Mouse (Mus musculus) left cerebral cortex, adult 9 months (tissue): ENCODE measurements at regions not wholly inside any gene's neighbourhood (a gene's known extent, or its start where the extent isn't known, plus 50 kb on each side); places are given as distances from the start of the nearest gene placed in this dataset.
A peak's percentile ranks its signal among the peaks of the same experiment; 100 is the strongest.

Source experiments
- DNase-seq, 2 experiments: peaks; one replicate each; pipeline ENCODE4 v3.0.0; 2022; ENCODE audit warnings: low spot score in 2 of 2

- no peak for DNase-seq
Measured at GRCm38 (mm10) chr12:25338771-25339170, 241.8 kb upstream of the Id2 start.

- no peak for DNase-seq
Measured at GRCm38 (mm10) chr12:25335930-25336329, 239.0 kb upstream of the Id2 start.

- no peak for DNase-seq
Measured at GRCm38 (mm10) chr12:25335069-25335468, 238.1 kb upstream of the Id2 start.

GRCm38 (mm10) chr12:25332384-25333035, 235.6 kb upstream of the Id2 start:
- DNase-seq, result no peak

GRCm38 (mm10) chr12:25330004-25330708, 233.2 kb upstream of the Id2 start:
- DNase-seq, result peak; percentile 10 to 33

GRCm38 (mm10) chr12:25325901-25326300, 229.0 kb upstream of the Id2 start:
- no peak for DNase-seq

- no peak for DNase-seq
Measured at GRCm38 (mm10) chr12:25323171-25323570, 226.2 kb upstream of the Id2 start.

GRCm38 (mm10) chr12:25320262-25320767, 223.4 kb upstream of the Id2 start:
- no peak for DNase-seq

- no peak for DNase-seq
Measured at GRCm38 (mm10) chr12:25319846-25320245, 222.9 kb upstream of the Id2 start.

GRCm38 (mm10) chr12:25318072-25318671, 221.2 kb upstream of the Id2 start:
- no peak for DNase-seq

- no peak for DNase-seq
Measured at GRCm38 (mm10) chr12:25315969-25316368, 219.0 kb upstream of the Id2 start.

GRCm38 (mm10) chr12:25313212-25313611, 216.3 kb upstream of the Id2 start:
- DNase-seq, result no peak

GRCm38 (mm10) chr12:25312390-25312789, 215.4 kb upstream of the Id2 start:
- no peak for DNase-seq

- DNase-seq, result no peak
Measured at GRCm38 (mm10) chr12:25311728-25312127, 214.8 kb upstream of the Id2 start.

- no peak for DNase-seq
Measured at GRCm38 (mm10) chr12:25310293-25310946, 213.5 kb upstream of the Id2 start.

- DNase-seq, result no peak
Measured at GRCm38 (mm10) chr12:25309234-25309633, 212.3 kb upstream of the Id2 start.

- no peak for DNase-seq
Measured at GRCm38 (mm10) chr12:25305764-25306653, 209.1 kb upstream of the Id2 start.

GRCm38 (mm10) chr12:25304820-25305511, 208.0 kb upstream of the Id2 start:
- no peak for DNase-seq

- DNase-seq, result no peak
Measured at GRCm38 (mm10) chr12:25303500-25304050, 206.6 kb upstream of the Id2 start.

- DNase-seq, result no peak
Measured at GRCm38 (mm10) chr12:25300804-25301390, 204.0 kb upstream of the Id2 start.
